Mouse (Mus musculus): ENCODE data around the gene Kif2b. TPM values are rescaled to one million over a fixed set of nuclear protein-coding genes. Genes with fewer than 3 reads are reported as not detected.

Kif2b gene
- not detected in 2 replicates for polyA plus RNA-seq (2012; rRNA removed; ENCODE audit: low replicate concordance)

GRCm38 (mm10) chr11:91577317-91577716, at the start of gene Kif2b:
TSS of gene Kif2b (minus strand) at chr11:91577558.

Measured in duodenum, adult 2 months (tissue).